Mouse (Mus musculus) megakaryocyte, embryonic 14.5 days (primary cell): Measurements from ENCODE around the gene Josd2.

ENCODE experiments used
- FLI1 ChIP-seq: IDR thresholded peaks from 2 replicates; pipeline ENCODE4 v1.6.1; 2012; ENCODE audit warnings: low read length, inconsistent platforms, mixed read lengths
- GATA1 ChIP-seq: IDR thresholded peaks from 3 replicates; pipeline ENCODE4 v1.6.1; 2012; ENCODE audit warnings: mixed read lengths, low read length, inconsistent platforms, borderline replicate concordance

GRCm38 (mm10) chr7:44520990-44521389 is 53.2 kb downstream of the Josd2 start:
- TF ChIP-seq GATA1 = no peak
- no peak for TF ChIP-seq FLI1
